Mouse (Mus musculus) heart, adult 2 months (tissue): ENCODE results near the gene Tssk4.
A peak's percentile ranks its signal among the peaks of the same experiment; 100 is the strongest.

ENCODE experiments used
- CTCF ChIP-seq: fragments of 200-600 bp; IDR thresholded peaks from 2 replicates; pipeline ENCODE4 v1.8.1; 2022; ENCODE audit warnings: antibody characterized with exemption, mild to moderate bottlenecking, moderate library complexity
- POLR2A ChIP-seq: fragments of 200-500 bp; IDR thresholded peaks from 2 replicates; pipeline ENCODE4 v1.6.1; 2011; ENCODE audit warnings: mild to moderate bottlenecking, low read depth, low read length, control low read depth; ENCODE audit not compliant: insufficient read depth

GRCm38 (mm10) chr14:55643060-55643907 lies 6.7 kb upstream of the Tssk4 start, which contains the start of gene Tm9sf1:
- TF ChIP-seq POLR2A, result peak; percentile 47; the same call in 1 of the 2 replicates
- TF ChIP-seq CTCF, result peak; percentile 27; the same call in 1 of the 2 replicates
